Mouse (Mus musculus): ENCODE measurements around the gene Abca6.

Gene Abca6

DNA sequence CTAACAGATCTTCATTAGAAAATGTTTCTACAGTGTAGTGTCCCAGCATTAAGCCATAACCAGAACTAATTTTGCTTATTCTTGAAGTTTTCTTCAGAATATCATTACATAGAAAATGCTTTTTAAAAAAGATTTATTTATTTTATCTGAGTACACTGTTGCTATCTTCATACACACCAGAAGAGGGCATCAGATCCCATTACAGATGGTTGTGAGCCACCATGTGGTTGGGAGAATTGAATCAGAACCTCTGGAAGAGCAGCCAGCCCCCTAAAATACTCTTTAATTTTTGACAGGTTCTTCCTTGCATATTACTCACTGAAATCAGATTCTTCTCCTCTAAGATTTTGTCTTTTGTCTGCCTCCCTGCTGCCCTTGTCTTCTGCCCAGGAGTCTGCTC is 18.6 kb downstream of the Abca6 start:
- ChIA-PET CTCF (no interaction called here), POLR2A (no interaction called here)

DNA sequence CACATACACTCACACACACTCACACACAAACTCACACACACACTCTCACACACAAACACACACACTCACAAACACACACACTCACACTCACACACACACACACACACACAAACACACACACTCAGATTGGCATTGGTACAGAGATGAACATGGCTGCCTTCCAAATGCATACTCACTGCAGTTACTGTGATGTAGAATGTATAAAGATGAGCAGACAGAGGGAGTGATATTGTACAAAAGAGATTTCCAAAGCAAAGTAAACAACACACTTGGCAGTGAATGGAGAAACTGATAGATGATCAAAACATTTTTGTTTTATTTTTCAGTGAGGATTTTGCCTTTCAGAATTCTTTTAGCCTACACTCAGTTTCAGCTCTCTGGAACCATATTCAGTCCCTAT is 34.5 kb downstream of the Abca6 start:
- ChIA-PET POLR2A (no interaction called here), CTCF (interaction anchor here in 1 of 4 experiments (0.6 kb wide), 1 partner anchor 222 kb away, joined by 3 read pairs; no protein-coding TSS in a partner anchor)

DNA sequence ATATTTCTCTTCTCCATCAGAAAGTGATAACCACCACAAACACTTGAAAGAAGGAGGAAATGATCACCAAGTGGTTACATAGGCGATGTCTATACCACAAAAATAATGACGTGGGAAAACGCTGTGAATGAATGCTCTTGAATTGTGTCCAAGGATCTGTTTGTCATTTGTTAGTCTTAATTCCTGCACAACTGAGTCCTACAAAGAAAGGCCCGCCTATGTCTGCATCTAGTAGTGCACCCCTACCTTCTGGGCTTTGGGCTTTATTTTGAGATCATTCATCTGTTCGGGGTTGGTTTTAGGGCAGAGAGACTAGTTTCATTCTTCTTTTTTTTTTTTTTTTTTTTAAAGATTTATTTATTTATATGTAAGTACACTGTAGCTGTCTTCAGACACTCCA is 47.6 kb downstream of the Abca6 start:
- ChIA-PET CTCF (no interaction called here), POLR2A (no interaction called here)

DNA sequence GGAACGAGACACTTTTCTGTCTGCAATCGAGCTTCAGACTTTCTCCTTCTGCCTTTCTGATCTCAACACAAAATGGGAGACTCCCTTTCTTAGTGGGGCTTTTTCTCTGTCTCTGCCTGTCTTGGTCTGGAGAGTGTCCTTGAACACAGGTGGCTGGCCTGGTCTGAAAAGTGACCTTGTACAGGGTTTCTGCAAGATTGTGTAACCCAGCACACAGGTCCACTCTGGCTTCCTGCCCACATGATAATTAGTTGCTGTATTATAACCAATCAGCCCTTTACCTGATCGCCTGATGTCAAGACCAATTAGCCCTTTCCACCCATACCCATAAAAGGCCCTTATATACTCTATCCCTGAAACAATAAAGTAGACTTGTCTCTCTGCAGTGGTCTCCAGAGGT is 52.7 kb downstream of the Abca6 start:
- CTCF ChIA-PET, result interaction anchor here in 1 of 4 experiments (1.5 kb wide), 1 partner anchor 73 kb away, joined by 3 read pairs; no protein-coding TSS in a partner anchor
- POLR2A ChIA-PET, result no interaction called here

DNA sequence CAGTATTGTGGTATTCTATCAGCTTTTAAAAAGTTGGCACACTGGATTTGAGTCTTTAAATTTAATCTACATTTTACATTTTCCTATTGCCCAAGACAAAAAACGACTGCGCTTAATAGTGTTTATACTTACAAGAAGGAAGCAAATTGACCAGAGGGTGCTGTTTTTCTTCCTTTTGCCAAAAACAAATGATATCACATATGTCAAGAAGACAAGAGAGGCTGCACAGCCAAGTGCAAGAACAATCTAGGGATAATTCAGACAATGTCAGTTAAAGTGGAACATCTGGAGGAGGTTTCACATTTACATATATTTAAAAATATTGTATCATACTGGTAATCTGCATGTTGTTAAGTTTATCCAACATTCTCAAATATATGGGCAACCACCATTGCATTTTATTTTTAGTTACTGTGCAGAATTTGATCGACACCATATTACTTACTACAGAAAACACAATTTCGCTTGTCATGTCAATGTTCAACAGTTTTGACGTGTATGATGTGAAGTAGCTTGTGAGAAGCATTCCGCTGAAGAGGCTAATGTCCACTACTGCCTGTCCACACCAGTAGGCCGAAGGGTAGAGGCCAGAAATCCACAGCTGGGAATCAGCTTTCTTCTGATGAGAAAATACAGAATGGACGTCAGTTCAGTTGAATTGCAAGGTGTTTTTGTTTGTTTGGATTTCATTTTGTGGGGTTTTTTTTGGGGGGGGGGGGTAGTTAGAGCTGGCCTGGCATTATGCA is 54.8 kb downstream of the Abca6 start:
- CTCF ChIA-PET, result interaction anchor here in 2 of 4 experiments (0.6 to 0.7 kb wide), 2 partner anchors 8 to 161 kb away, joined by 3 to 4 read pairs; no protein-coding TSS in a partner anchor
- POLR2A ChIA-PET, result interaction anchor here in 1 of 4 experiments (0.6 kb wide), 1 partner anchor 724 kb away, joined by 3 read pairs; no protein-coding TSS in a partner anchor

DNA sequence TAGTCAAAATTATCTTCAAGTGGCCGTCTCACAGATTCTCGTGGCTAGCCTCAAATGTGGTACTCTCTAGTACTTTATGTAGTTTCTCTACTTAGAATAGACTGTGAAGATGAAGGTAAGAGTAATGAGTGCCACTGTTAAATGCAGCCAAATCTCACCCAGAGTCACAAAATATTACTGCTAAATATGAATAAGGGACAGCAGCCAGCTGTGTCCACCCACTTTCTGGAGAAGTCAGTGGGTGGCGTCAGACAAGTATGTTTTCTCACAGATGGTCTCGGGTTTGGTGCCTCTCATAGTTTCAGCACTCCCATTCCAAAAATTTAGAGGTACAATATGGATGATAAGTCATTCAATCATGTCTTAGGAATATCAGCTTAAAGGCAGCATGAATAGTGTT is 56.3 kb downstream of the Abca6 start:
- ChIA-PET CTCF (no interaction called here), POLR2A (no interaction called here)

DNA sequence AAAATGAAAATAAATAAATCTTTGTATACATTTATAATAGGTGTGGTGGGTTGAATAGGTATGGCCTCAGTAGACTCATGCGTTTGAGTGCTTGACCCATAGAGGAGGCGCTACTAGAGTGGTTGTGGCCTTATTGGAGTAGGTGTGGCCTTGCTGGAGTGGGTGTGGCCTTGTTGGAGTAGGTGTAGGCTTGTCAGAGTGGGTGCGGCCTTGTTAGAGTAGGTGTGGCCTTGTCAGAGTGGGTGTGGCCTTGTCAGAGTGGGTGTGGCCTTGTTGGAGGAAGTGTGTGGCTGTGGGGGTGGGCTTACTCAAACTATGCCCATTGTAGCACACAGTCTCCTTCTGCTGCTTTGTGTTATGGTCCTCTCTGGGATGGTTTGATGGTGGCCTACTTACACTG is 80.4 kb downstream of the Abca6 start:
- ChIA-PET POLR2A (no interaction called here), CTCF (no interaction called here)

DNA sequence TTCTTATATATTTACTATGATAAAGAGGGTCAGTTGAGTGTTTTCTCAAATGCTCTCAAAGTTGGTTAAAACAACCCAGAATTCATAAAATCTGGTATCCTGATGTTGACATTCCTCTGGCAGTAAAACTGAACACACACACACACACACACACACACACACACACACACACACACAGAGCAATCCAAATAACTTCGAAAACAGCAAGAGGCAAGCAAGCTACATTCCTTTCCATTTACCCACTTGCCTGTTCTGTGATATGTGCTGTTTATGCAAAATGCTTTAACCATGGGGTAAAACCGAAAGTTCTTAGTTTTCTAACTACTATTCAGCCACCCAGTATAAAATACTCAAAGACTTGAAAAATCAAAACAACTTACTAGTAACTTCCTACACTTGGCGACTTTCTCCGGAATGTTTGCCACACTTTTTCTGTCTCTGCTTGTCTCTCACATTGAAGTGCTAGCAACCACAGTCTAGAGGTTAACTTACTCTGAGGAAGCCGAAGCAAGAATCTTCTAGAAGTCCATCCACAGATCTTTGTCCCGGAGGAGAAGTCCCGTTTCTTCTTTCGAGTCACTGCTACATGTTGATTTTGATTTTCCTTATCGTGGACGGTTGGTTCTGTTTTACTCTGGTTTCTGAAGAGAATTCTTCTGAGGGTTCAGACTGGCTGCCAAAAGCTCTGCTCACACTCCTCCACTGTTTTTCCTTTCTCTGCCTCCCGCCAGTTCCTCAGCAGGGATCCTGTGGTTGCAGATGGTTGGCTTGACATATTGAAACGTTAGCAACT is 83.9 kb downstream of the Abca6 start, which contains the start of gene Abca9:
Gene Abca9 (minus strand): TSS at position 738 of the 793 bp plus-strand sequence.
- ChIA-PET POLR2A (no interaction called here), CTCF (no interaction called here)

DNA sequence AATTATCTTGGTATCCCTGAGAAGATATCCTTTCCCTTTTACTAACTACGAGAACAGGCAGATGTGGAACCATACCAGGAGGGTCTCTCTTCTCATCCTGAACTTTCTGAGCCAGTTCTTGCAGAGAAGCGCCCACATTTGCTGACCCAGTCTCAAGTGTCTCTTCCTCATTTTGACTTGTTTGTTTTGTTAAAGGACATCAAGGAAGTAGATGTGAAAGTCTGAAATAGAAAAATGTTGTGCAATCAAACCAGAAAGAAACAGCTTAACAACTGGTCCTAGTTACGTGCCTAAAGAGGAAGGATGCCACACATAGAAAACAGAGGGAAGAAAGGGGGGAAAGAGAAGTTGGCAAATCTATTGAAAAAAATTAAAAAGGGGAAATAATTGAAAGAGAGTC is 85.8 kb downstream of the Abca6 start:
- CTCF ChIA-PET, result no interaction called here
- POLR2A ChIA-PET, result no interaction called here

DNA sequence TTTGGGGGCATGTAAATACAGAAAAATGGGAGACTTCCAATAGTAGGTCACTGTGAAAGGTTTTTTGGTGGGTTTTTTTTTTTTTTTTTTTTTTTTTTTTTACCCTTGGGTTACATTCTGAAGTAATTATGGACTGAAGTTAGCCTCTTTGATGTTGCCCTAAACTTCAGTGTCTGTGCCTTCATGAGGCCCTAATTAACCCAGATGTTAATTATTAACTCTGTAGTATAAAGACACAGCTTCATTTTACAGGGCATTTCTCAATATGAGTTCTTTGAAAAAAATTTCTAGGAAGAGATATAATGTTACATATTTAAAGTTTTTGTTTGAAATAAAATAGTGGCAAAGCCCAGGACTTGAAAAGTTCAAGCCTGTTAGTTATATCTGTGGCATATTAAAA is 86.2 kb downstream of the Abca6 start:
- ChIA-PET POLR2A (no interaction called here), CTCF (no interaction called here)

DNA sequence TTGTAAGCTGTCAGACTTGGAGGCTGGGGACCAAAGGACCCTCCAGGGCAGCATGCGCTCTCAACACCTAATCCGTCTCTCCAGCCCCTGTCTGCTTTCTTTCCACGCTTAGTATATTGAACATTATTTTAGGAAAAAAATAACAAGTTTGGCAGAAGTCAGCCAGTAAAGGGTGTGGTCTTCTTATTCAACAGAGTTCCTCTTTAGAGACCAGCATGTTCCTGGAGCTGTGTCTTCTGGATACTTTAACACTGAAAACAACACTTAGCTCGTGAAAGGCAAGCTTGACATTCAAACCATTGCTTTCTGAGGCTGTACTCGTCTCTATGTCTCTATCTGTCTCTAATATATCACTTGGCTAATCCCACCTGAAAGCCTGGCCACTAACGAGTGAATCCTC is 94.5 kb downstream of the Abca6 start:
- ChIA-PET POLR2A (no interaction called here), CTCF (no interaction called here)

DNA sequence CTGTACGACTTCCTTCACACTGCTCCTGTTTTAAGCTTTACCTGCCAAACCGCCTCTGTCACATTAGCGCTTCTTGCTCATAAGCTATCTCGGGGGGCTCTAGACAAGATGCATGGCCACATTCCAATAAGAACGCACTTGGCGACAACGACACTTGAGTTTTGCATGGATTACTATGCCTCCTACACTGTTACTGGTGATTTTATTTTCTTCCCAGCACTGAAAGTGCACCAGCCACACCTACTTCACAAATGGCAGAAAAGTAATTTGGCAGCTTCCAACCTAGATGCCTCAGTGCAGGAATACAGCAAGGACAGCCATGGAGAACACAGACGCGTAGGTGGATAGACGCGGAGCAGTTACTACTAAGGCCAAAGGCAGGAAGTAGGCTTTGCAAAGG is 95.6 kb downstream of the Abca6 start:
- ChIA-PET CTCF (no interaction called here), POLR2A (no interaction called here)

DNA sequence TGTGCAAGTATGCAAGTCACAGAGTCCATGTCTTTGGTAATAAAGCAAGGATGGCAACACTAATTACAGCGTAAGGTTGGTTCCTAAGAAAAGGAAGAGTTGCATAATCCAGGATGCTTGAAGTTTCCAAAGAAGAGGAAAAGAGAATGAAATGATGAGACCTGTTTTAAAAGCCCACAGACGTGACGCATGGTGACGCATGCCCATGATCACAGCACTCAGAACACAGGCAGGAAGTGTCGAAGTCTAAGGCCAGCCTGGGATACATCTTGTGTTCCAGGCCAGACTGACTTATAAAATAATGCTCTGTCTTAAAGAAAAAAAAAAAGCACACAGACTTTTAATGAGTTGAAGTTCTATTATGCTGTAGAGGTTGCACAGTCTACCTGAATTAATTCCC is 103.9 kb downstream of the Abca6 start:
- ChIA-PET CTCF (no interaction called here), POLR2A (interaction anchor here in 1 of 4 experiments (1.2 kb wide), 1 partner anchor 10 kb away, joined by 3 read pairs; no protein-coding TSS in a partner anchor)

DNA sequence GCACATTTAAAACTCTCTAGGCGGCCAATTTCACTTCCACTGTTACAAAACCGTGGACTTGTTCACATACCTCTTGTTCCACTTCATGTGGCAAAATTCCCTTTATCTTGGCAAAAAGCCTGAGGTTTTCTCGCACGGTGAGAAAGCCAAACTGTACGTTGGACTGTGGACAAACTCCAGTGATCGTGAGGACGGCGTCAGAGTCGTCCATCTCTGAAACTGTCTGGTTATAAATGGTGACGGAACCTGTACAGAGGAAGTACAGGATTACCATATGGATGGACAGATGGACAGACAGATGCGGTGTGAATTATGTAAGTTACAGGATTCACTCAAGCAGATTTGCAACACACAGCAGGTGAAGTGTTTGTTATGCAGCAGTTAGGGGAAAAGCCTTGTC is 106.2 kb downstream of the Abca6 start:
- ChIA-PET POLR2A (no interaction called here), CTCF (no interaction called here)

DNA sequence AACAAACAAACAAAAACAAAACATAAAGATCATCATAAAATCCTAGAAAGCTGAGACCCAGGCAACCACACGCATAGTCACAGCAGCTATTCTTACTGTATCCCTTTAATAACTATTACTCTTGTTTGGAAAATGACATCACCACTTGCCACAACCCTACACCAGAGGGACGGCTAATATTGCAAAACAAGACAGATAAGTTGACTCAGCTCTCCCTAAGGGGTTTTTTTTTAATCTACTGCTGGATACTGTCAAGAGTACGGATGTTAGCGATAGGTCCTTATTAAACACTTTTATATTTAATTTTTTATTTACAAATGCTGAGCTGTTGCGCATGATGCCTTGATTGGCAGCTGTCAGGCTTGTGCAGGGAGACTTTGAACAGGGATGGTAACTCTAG is 120.8 kb downstream of the Abca6 start:
- POLR2A ChIA-PET, result no interaction called here
- CTCF ChIA-PET, result interaction anchor here in 1 of 4 experiments (1.1 kb wide), 1 partner anchor 141 kb away, joined by 3 read pairs; no protein-coding TSS in a partner anchor
